Mouse (Mus musculus) layer of hippocampus, adult 9-10 months (tissue): ENCODE measurements at regions not wholly inside any gene's neighbourhood (a gene's known extent, or its start where the extent isn't known, plus 50 kb on each side); places are given as distances from the start of the nearest gene placed in this dataset.

Experiments
- DNase-seq: peaks from one replicate; pipeline ENCODE4 v3.0.0; 2022; ENCODE audit warnings: low spot score

- DNase-seq: no peak
Measured at GRCm38 (mm10) chr12:107118364-107118763, 370.1 kb upstream of the 3110018I06Rik start.

GRCm38 (mm10) chr12:107119076-107119475 is 369.4 kb upstream of the 3110018I06Rik start:
- no peak for DNase-seq

- DNase-seq: no peak
Measured at GRCm38 (mm10) chr12:107120486-107121186, 367.8 kb upstream of the 3110018I06Rik start.

- DNase-seq: no peak
Measured at GRCm38 (mm10) chr12:107121990-107122389, 366.4 kb upstream of the 3110018I06Rik start.

- no peak for DNase-seq
Measured at GRCm38 (mm10) chr12:107123661-107124060, 364.8 kb upstream of the 3110018I06Rik start.

- DNase-seq: no peak
Measured at GRCm38 (mm10) chr12:107124263-107124885, 364.1 kb upstream of the 3110018I06Rik start.

- DNase-seq: no peak
Measured at GRCm38 (mm10) chr12:107125201-107125600, 363.2 kb upstream of the 3110018I06Rik start.

GRCm38 (mm10) chr12:107126056-107126455 is 362.4 kb upstream of the 3110018I06Rik start:
- DNase-seq: no peak

- no peak for DNase-seq
Measured at GRCm38 (mm10) chr12:107127591-107127990, 360.8 kb upstream of the 3110018I06Rik start.

GRCm38 (mm10) chr12:107129232-107129631 is 359.2 kb upstream of the 3110018I06Rik start:
- DNase-seq: no peak

- DNase-seq: no peak
Measured at GRCm38 (mm10) chr12:107131351-107131750, 357.1 kb upstream of the 3110018I06Rik start.

GRCm38 (mm10) chr12:107131841-107132240 is 356.6 kb upstream of the 3110018I06Rik start:
- DNase-seq: no peak

- no peak for DNase-seq
Measured at GRCm38 (mm10) chr12:107132501-107132900, 355.9 kb upstream of the 3110018I06Rik start.

- no peak for DNase-seq
Measured at GRCm38 (mm10) chr12:107134353-107134752, 354.1 kb upstream of the 3110018I06Rik start.

- no peak for DNase-seq
Measured at GRCm38 (mm10) chr12:107138677-107139400, 349.6 kb upstream of the 3110018I06Rik start.

GRCm38 (mm10) chr12:107140957-107141595 is 347.4 kb upstream of the 3110018I06Rik start:
- DNase-seq: no peak

GRCm38 (mm10) chr12:107142226-107142625 is 346.2 kb upstream of the 3110018I06Rik start:
- no peak for DNase-seq

- DNase-seq: no peak
Measured at GRCm38 (mm10) chr12:107146608-107147121, 341.8 kb upstream of the 3110018I06Rik start.

- no peak for DNase-seq
Measured at GRCm38 (mm10) chr12:107148451-107148850, 340.0 kb upstream of the 3110018I06Rik start.

GRCm38 (mm10) chr12:107151089-107151488 is 337.3 kb upstream of the 3110018I06Rik start:
- DNase-seq: no peak

GRCm38 (mm10) chr12:107154668-107155067 is 333.8 kb upstream of the 3110018I06Rik start:
- peak; percentile 29 for DNase-seq

GRCm38 (mm10) chr12:107156791-107157428 is 331.5 kb upstream of the 3110018I06Rik start:
- no peak for DNase-seq
